26 mouse cellular contexts compared by ENCODE assay signal in genomic region chr5:143592926-143593325, GRCm38 (mm10). TPM values are rescaled to one million over a fixed set of nuclear protein-coding genes. Genes with fewer than 3 reads are reported as not detected.
A peak's percentile ranks its signal among the peaks of the same experiment; 100 is the strongest.
DNase-seq lines count a peak whose midpoint lies in the region; ATAC-seq and TF ChIP-seq lines count a peak whose summit lies in the region.
"Had no signal": no experiment of that assay in that cellular context is flagged by ENCODE, and none has a peak within 500 bp of the region (broad histone marks: within the 10 kb centered on the region; RNA-seq: fewer than 3 reads in every experiment).

No protein-coding gene starts in this region.

- H3K27ac ChIP-seq in gastrocnemius, adult 2 months: 0 out of 2 replicates have a peak overlapping the region, but pooled peaks have one; percentile 24
- no peak overlapping the region for H3K27ac ChIP-seq in limb, embryonic 13.5 days
- H3K27ac ChIP-seq in limb, embryonic 10.5 days: no peak overlapping the region
- peak overlapping the region; percentile 83 for H3K27ac ChIP-seq in heart, embryonic 15.5 days
- H3K27ac ChIP-seq: forebrain, embryonic 12.5 days; hindbrain, embryonic 14.5 days; limb, embryonic 12.5 days; liver, embryonic 13.5 days; midbrain, embryonic 13.5 days; neural tube, embryonic 12.5 days had no signal

- peaks cover 17% of the 10 kb centered on the region for H3K4me1 ChIP-seq in limb, embryonic 13.5 days
- H3K4me1 ChIP-seq in limb, embryonic 10.5 days: peaks cover 8% of the 10 kb centered on the region
- peaks cover 35% of the 10 kb centered on the region for H3K4me1 ChIP-seq in heart, embryonic 15.5 days (replicated peaks)
- H3K4me1 ChIP-seq: liver, embryonic 13.5 days had no signal

- H3K4me3 ChIP-seq in gastrocnemius, adult 2 months: no peak overlapping the region
- H3K4me3 ChIP-seq in limb, embryonic 13.5 days: no peak overlapping the region
- no peak overlapping the region for H3K4me3 ChIP-seq in limb, embryonic 10.5 days
- no peak overlapping the region for H3K4me3 ChIP-seq in heart, embryonic 15.5 days
- H3K4me3 ChIP-seq: erythroblast, embryonic 14.5 days; forebrain, embryonic 12.5 days; limb, embryonic 12.5 days; liver, embryonic 13.5 days; megakaryocyte, embryonic 14.5 days; midbrain, embryonic 13.5 days; neural tube, embryonic 12.5 days had no signal

- H3K9me3 ChIP-seq in limb, embryonic 13.5 days: peaks cover 8% of the 10 kb centered on the region; the same call in 1 of the 2 replicates
- H3K9me3 ChIP-seq in limb, embryonic 10.5 days (replicated peaks): no peaks in the 10 kb centered on the region
- no peaks in the 10 kb centered on the region; the same call in 1 of the 2 replicates for H3K9me3 ChIP-seq in heart, embryonic 15.5 days (replicated peaks)
- H3K9me3 ChIP-seq: forebrain, embryonic 12.5 days; liver, embryonic 13.5 days; neural tube, embryonic 12.5 days had no signal

- no peaks in the 10 kb centered on the region for H3K27me3 ChIP-seq in limb, embryonic 13.5 days
- H3K27me3 ChIP-seq in limb, embryonic 10.5 days (ENCODE audit: low read depth, poor library complexity, severe bottlenecking): no peaks in the 10 kb centered on the region
- no peaks in the 10 kb centered on the region for H3K27me3 ChIP-seq in heart, embryonic 15.5 days
- H3K27me3 ChIP-seq: limb, embryonic 12.5 days; liver, embryonic 13.5 days; midbrain, embryonic 13.5 days; neural tube, embryonic 12.5 days had no signal

- no peaks in the 10 kb centered on the region for H3K36me3 ChIP-seq in limb, embryonic 13.5 days
- H3K36me3 ChIP-seq in limb, embryonic 10.5 days: no peaks in the 10 kb centered on the region
- no peaks in the 10 kb centered on the region for H3K36me3 ChIP-seq in heart, embryonic 15.5 days
- H3K36me3 ChIP-seq: forebrain, embryonic 12.5 days; limb, embryonic 12.5 days; liver, embryonic 13.5 days; midbrain, embryonic 13.5 days; neural tube, embryonic 12.5 days had no signal

- 62% methylated on average over 5 of the region's 5 CpGs for WGBS in limb, embryonic 13.5 days
- WGBS in limb, embryonic 10.5 days: 72% methylated on average over 5 of the region's 5 CpGs
- 29% methylated on average over 5 of the region's 5 CpGs for WGBS in heart, embryonic 15.5 days

- no peak for TF ChIP-seq CTCF in gastrocnemius, adult 2 months (IDR thresholded peaks at IDR 0.05)

- peak overlapping the region; percentile 35; the same call in 1 of the 2 replicates for H3K9ac ChIP-seq in limb, embryonic 13.5 days
- H3K9ac ChIP-seq in heart, embryonic 15.5 days: no peak overlapping the region
- H3K9ac ChIP-seq: forebrain, embryonic 12.5 days; hindbrain, embryonic 14.5 days; limb, embryonic 12.5 days; liver, embryonic 13.5 days; midbrain, embryonic 13.5 days; neural tube, embryonic 12.5 days had no signal

- intact Hi-C loops in gastrocnemius, adult 2 months (cut with DNase I): no loop called here

- ATAC-seq in limb, embryonic 13.5 days (ENCODE audit: low FRiP score, low read depth): no peak
- ATAC-seq in heart, embryonic 15.5 days (replicated peaks; ENCODE audit: insufficient number of reproducible peaks, insufficient read depth, low FRiP score, low read depth): peak; percentile 85
- ATAC-seq in megakaryocyte progenitor cell, adult 5-6 weeks (replicated peaks; ENCODE audit: poor library complexity): no peak
- ATAC-seq: midbrain, embryonic 13.5 days had no signal

- DNase-seq in gastrocnemius, adult 2 months: no peak
- no peak for DNase-seq in gastrocnemius, postnatal 4 days (ENCODE audit: low spot score in 2 of 2)
- DNase-seq in limb, embryonic 10.5 days (ENCODE audit: low spot score): no peak
- DNase-seq in layer of hippocampus, adult 11-12 months (ENCODE audit: low spot score): no peak
- no peak for DNase-seq in ovary, postnatal 10 days (ENCODE audit: low spot score)
- DNase-seq: adrenal gland, postnatal 36 days; cerebellum, postnatal 10 days; gastrocnemius, postnatal 10 days; kidney, postnatal 10 days; layer of hippocampus, postnatal 36 days; liver, embryonic 13.5 days; lung, adult 2 months; lung, postnatal 14 days; retina, postnatal 1 day; right cerebral cortex, postnatal 25 days; spleen, adult 18-20 months had no signal

- H3K4me2 ChIP-seq in limb, embryonic 13.5 days (replicated peaks): no peak overlapping the region
- H3K4me2 ChIP-seq in heart, embryonic 15.5 days: no peak overlapping the region
- H3K4me2 ChIP-seq: forebrain, embryonic 12.5 days; hindbrain, embryonic 14.5 days; limb, embryonic 12.5 days; liver, embryonic 13.5 days; midbrain, embryonic 13.5 days; neural tube, embryonic 12.5 days had no signal

RNA-seq across cellular contexts. Expression of gene Cyth3, which starts 29.3 kb away (rescaled TPM):
- 10 to 100 TPM; 10.7 to 15.8 TPM for total RNA-seq in gastrocnemius, adult 2 months (2021)
- total RNA-seq in gastrocnemius, postnatal 4 days (2021): 10 to 100 TPM; 50.2 to 67.5 TPM
- polyA plus RNA-seq in limb, embryonic 13.5 days (2015; fragmentation: Nextera tagmentation; extraction: Ambion mirVana): 60.7 and 61.3 TPM in 2 replicates
- 47.5 and 59.2 TPM in 2 replicates for polyA plus RNA-seq in limb, embryonic 10.5 days (2016; fragmentation: Nextera tagmentation; extraction: Ambion mirVana)
- 49.9 and 57.6 TPM in 2 replicates for polyA plus RNA-seq in heart, embryonic 15.5 days (2015; fragmentation: Nextera tagmentation; extraction: Ambion mirVana)
- 10.4 and 15.7 TPM in 2 replicates for total RNA-seq in megakaryocyte progenitor cell, adult 5-6 weeks (2015)
- 8.8 and 17.4 TPM in 2 replicates for total RNA-seq in megakaryocyte progenitor cell, adult 5-6 weeks (2017)

Comparison
In these comparisons a context has a peak if more than half of its experiments do, and no peak if none do; other contexts are left out.
1. H3K27ac ChIP-seq: peak in gastrocnemius, adult 2 months (single experiment) and heart, embryonic 15.5 days (single experiment); none in limb, embryonic 13.5 days (single experiment) and limb, embryonic 10.5 days (single experiment).